Mouse (Mus musculus) adrenal gland, adult 18-20 months (tissue): ENCODE results near the gene Hpca. TPM values are rescaled to one million over a fixed set of nuclear protein-coding genes. Genes with fewer than 3 reads are reported as not detected.
A peak's percentile ranks its signal among the peaks of the same experiment; 100 is the strongest.

ENCODE experiments used
- DNase-seq, 2 experiments: peaks; one replicate each; pipeline ENCODE4 v3.0.0; 2021 to 2022; ENCODE audit warnings: low spot score in 2 of 2
- total RNA-seq, 2 experiments: library from RNA; stranded (reverse); gene quantifications; 1 replicate in 1 of 2; 2 replicates in 1 of 2; pipeline ENCODE4 v1.2.3; 2021

Gene Hpca
- total RNA-seq, 2 experiments from 2014 or later: 2.1 to 3.1 TPM

DNA sequence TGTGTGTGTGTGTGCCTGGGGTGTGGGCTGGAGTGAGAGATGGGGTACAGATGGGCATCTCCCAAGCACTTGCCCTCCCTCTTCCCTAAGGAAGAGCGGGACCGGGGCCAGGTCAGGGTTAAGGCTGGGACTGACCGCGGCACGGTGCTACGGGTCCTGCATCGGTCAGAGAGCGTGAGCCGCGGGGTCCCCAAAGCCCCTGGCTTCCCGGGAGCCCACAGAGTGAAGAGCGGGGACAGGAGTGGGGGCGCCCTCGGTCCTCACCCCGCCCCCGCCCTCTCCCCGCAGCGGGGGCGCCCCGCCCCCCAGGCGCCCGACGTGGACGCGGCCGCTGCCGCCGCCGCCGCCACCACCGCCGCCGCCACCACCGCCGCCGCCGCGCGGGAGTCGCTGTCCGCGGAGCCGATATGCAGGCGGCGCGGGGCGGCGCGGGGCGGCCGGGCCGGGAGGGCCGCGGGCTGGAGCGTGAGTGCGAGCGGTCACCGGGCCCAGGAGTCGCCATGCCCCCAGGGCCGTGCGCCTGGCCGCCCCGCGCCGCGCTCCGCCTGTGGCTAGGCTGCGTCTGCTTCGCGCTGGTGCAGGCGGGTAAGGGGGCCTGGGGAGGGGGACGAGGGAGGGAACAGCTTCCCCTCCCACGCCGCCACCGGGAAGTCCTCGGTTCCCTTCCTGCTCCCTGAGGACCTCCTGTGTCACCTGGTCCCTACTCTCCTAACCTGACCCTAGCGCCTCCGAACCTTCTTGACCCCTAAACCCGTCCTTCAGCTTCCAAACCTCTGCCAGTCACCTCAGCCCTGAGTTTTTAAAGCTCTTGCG, 14.9 kb upstream of the Hpca start, which contains the start of gene Fndc5:
Fndc5 (plus strand) TSS at position 421 of the 813 bp plus-strand sequence.
- peak in 1 of 2 experiments; percentile 21 for DNase-seq

DNA sequence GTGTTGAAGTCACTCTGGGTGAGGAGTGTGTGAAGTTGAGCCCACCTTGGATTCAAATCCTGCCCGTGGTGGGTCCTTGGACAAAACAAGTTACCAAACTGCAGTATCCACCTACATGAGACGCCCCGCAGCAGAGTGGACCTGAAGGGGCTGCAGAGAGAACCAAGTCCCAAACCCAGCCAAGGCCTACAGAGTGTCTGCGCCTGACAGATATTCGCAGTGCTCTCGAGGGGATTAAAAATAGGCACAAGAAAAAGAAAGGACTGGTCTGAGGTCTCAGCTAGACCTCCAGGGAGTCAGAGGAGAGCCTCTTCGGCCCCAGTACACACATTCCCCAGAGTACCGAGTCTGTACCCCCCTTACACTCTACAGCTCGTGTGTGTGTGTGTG, 14.3 kb upstream of the Hpca start:
- no peak for DNase-seq

DNA sequence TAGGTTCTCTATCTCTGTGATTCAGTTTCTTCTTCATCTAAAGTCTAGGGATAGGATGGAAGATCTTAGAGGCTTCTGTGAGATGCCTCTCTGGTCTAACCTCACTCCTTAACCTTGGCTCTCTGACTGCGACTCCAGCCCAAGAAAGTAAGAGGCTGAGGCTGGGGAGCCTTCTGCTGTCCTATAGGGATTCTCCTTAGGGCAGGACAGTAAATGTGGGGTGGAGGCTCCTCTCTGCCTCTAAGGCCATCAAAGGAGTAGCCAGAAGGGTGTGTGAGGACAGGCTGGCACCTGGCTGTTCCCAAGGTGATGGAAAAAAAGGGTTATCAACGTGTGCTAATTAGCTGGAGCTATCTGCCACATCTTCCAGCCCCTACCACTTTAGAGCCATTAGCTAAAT, 13.8 kb upstream of the Hpca start:
- DNase-seq: no peak

DNA sequence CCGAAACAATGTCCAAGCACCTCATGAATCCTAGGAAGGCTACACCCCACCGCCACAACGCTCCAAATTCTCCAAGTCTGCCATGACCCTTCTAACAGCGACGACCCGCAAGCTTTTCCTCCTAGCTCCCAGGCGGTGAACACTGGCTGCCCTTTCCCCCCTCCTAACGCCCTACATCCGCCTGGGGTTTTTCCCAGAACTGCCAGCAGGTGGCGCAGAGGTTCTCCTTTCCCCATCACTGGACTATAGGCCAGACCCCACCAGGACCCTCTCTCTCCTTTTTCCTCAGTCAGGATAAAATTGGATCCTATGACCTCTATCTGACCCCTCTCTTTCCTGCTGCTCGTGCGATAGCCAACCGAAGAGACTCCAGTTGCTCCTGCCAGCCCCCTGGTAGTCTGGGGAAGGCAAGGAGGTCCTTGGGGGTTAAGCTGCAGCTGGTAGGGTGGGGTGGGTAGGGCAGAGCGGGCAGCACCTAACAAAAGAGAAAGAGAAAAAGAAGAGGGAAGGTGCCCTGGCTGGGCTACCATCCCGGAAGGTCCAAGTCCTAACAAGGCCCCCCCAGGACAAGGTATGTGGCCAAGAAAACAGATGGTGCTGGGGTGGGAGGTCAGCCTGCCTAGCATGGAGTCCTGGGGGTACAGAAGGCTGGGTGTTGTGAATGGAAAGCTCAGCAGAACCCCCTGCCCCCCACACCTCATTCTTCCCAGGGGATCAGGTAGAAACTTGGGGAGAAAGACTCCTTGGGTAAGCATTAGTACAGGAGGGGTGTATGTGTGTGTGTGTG, 13.2 kb upstream of the Hpca start:
- peak; percentile 78 to 80 for DNase-seq

DNA sequence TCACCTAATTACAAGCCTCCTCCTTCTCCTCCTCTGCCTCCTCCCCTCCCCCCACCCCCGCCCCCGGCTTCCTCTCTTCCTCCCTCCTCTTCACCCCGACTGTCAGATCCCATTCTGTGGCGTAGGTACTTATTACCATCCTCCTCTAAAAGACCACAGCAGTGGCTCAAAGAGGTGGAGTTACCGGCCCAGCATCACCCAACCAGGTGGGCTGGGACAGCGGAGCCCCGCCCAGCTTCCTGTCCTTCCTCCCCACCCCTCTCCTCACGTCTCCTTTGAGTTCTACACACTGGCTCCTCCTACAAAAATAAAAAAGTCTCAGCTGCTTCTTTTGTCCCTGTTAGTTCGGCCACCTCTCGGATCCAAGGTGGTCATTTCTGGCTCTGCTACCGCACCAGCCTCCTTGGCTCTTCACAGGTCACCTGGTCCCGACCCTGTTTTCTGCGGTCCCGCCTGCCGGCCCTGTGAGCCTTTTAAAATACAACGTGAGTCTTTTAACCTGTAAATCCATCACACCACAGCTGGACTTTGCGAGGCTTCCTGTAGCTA, 9.0 kb upstream of the Hpca start:
- DNase-seq: no peak

DNA sequence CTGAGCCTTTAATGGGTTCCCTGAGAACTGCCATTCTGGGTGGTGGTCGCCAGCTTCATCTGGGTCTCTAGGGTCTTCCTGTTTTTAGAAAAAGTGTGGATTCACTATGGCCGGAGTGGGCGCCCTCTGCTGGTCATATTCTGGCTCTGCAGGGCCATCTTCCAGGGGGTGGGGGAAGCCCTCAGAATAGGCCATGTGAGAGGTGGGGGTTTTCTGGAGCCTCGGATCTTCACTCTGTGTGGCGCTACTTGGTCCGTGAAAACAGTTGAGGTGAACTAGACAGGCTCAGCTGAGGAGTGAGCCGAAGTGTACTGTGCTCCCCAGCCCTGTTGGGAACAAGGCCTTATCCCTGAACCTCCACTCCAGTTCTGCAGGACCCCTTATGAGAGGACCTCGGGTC, 8.3 kb upstream of the Hpca start:
- peak; percentile 45 to 52 for DNase-seq

DNA sequence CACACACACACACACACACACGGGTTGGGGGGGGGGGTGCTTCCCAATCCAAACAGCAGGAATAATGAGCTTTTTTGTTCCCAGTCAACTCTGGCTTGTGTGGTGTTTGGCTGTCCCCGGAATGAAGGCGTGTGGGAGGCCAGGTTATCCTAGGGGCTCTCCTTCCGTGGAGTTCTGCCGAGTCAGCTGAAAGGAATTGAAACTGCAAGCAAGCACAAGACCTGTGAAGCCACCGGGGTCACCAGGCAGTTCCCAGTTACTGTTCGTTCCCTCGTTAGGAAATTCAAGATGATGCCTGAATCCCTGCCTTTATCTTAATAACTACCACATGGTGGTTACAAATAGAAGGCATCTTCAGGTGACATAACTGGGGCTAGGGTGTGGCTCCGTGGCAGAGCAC, 7.6 kb upstream of the Hpca start:
- DNase-seq: no peak

DNA sequence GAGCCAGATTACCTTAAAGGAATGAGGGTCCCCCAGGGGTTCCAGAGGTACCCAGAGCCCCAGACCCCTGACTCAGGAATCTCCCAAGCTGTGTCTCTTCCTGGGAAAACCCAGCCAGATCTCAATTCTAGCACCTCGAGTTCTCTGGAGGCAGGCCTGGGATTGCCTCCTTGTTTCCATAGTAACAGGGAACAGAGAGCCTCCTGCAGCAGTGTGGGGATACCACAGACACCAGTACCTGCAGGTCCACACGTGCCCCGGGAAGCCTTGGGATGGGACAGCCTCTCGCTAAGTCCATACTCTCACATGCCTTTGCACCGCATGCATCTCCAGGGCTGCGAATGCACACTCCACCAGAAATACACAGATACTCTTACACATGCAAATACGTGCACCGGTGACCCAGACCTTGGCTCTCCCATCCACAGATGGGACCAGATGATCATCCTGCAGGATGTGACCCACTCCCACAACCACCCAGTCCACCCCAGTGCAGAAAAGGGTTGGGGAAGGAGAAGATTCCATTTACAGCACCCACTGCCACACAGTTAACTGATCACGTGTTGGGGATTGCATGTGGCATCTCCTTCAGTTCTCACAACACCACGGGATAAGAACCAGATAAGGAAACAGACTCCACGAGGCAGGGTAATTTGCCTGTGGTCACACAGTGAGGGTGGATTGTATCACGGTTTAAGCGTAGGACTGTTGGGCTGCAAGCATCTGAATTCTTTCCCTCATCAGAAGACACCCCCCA, 6.9 kb upstream of the Hpca start:
- DNase-seq: no peak

DNA sequence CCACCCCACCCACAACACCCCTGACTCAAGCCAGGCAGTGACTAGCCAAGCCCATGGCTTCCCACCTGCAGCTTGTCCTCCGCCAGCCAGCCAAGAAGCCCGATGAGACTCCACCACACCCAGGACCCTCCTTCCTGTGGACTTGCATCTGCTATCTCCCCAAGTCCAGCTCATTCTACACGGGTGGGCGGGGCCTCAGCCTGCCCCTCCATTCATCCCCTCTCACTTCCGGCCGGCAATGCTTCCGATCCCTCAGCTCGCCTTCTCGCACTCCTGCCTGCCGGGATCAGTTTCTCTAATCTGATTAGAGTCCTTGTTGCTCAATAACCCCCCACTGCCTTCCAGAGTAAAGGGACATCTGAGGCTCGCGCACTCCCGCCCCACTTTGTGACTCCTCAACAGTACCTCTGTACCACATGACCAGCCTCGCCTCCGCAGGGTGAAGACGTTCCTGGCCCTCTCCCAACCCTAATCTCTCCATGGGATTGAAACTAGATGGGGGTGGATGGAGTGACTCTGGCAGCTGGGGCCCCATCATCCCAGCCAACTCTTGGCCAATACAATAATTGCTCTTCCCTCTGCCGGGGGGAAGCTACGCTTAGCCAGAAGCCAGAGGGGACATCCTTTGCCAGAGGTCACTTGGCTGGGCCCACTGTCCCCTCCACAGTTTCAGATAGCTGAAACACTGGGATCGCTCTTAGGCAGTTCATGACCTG, 4.1 kb upstream of the Hpca start:
- no peak for DNase-seq

DNA sequence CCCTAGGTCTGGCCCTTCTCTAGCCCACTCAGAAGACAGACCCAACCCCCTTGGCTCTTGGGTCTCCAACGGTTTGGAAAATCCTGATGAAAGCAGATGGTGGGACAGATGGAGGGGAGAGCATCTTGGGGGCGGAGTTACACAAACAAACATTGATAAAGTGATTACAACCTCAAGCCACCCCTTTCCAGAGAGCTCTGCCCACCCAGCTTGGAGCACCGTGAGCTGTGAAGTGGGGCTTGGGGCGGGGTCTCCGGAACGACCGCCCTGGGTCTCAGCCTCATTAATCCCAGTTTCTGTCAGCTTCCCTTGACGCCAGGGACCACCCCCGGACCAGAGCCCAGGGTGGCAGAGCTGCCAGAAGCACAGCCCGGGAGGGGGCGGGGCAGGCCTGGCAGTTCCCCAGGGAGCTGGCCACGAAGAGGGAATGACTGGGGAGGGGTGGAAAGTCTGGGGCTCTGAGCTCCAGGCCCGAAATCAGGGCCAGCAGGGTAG, 2.9 kb upstream of the Hpca start:
- DNase-seq: no peak

DNA sequence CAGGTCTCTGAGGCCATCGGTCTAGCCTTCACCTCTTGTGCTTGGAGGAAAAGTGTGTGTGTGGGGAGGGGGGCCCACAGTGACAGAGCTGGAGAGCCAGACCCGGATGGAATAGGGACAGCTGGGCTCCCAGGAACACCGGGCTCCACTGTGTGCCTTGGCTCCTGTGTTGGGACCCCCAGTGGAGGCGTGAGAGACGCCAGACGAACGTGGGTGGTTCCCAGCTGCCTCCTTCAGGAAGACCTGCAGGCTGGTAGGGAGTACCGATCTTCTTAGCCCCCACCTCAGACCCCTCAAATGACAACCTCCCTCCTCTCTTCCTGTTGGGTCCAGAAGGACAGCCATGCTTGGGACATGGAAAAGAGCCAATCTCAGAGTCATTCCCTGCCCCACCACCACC, 883 bp upstream of the Hpca start:
- DNase-seq: no peak

DNA sequence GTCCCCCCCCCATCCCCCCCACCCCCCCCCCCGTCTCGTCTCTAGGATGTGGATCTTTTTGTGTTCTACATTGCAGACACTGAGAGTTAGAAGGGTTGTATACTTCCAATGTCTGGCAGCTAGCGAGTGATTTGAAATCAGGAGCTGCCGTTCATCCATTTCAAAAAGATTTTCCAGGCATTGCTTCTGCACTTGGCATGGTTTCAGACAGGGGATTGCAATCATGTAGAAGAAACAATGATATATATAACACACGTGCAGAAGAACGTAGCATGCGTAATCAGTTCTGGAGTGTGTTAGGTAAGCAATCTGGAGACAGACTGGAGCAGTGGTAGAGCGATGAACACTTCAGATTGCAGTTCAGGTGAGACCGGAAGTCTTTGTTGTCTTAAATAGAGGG, 271 bp upstream of the Hpca start:
- DNase-seq: no peak

DNA sequence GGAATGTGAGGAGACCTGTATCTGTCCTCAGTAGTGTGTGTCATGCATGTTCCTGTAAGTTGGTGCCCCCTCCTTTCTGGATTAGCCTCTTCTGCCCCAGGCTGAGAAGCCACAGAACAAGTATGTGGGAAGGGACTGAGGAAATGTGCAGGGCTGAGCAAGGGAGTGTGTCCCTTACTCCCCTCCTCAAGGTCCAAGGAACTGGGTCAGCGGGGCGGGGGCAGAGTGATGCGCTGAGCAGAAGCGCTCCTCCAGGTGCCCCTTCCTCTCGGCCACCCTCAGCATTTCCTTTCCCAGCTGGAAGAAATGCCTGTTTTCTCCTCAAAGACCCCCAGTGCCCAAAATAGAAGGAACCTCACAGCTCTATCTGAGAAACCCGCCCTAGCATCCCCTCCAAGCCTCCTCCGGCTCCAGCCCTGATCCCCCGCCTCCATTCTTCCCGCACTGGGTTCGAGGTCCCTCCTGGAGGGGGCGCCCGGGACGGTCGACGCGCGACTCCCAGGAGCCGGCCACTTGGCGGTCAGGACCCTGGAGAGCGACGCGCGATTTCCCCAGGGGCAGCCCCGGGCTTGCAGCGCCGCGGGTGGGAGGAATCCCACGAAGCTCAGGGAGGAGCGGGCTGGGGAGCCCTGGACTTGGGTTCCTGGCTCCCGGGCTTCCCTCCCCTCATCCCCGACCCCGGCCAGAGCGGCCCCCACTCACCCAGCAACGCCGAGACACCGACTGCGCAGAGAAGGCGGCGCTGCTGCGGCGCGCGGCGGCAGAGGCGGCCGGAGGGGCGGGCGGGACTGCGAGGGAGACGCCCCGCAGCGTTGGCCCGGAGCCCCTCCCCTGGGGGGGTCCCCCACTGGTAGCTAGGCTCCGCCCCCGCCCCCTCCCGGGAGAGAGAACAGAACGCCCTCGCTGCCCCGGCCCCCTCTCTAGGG, 1.1 kb downstream of the Hpca start:
- DNase-seq: peak; percentile 67 to 73

DNA sequence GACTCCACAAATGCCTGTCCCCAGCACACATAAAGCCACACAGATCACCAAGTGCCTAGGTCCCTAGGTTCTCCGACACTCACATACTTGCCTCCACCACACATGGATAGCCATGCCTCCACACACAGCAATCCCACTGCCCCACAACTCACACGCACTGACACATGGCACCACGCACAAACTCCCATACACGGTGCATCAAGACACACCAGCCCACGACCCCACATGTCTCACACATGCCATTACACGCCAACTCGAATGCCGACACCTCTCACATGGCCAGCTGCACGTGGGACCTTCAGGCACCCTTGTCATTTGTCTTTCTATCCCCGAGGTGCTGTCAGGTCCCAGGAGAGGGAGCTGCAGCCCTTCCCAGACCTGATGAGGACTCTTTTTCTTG, 2.1 kb downstream of the Hpca start:
- no peak for DNase-seq

DNA sequence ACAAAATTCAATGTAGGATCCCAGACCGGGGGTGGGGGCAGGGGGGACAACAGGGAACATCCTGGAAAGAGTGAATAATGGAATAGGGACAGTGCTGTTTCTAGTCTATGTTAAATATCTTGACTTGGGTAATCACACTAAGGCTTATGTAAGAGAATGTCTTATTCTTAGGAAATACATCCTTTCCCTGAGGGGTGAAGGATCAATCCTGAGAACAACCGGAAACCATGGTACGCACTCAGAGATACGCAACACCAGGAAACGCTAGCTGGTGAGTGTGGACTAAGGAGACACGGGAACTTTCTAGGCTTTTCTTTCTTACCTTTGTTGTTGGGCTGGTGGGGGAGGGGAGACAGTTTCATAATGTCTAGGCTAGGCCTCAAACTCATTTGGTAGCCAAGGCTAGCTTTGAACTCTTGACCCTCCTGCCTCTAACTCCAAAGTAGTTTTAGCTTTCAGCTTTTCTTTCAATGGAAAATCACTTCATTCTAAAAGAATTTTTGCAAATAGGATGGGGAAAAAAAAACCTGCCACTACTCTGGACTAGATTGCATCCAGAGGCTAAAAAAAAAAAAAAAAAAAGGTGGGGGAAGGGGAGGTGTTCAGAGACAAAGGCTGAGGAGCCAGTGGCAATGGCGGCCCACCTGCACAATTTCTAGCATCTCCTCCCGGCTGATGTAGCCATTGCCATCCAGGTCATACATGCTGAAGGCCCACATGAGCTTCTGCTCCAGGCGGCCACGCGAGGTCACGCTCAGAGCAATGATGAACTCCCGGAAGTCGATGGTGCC, 3.9 kb downstream of the Hpca start:
- DNase-seq: no peak

DNA sequence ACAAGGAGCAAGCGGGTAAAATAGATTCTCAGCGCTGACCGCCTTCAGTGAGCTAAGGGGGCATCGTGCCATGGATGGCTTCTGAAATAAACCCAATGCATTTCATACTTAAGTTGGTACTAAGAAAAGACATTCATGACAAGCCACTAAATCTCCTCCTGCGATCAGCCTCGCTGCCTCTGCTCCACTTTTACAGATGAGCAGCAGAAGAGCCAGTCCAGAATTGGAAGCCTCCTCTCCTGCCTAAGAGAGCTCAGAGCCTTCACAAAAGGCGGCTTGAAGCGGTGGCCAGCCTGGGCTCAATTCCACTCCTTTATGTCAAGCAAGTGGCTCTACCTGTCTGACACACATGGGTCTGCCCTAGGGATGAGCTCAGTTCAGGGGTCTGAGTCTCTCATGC, 5.1 kb downstream of the Hpca start:
- no peak for DNase-seq

DNA sequence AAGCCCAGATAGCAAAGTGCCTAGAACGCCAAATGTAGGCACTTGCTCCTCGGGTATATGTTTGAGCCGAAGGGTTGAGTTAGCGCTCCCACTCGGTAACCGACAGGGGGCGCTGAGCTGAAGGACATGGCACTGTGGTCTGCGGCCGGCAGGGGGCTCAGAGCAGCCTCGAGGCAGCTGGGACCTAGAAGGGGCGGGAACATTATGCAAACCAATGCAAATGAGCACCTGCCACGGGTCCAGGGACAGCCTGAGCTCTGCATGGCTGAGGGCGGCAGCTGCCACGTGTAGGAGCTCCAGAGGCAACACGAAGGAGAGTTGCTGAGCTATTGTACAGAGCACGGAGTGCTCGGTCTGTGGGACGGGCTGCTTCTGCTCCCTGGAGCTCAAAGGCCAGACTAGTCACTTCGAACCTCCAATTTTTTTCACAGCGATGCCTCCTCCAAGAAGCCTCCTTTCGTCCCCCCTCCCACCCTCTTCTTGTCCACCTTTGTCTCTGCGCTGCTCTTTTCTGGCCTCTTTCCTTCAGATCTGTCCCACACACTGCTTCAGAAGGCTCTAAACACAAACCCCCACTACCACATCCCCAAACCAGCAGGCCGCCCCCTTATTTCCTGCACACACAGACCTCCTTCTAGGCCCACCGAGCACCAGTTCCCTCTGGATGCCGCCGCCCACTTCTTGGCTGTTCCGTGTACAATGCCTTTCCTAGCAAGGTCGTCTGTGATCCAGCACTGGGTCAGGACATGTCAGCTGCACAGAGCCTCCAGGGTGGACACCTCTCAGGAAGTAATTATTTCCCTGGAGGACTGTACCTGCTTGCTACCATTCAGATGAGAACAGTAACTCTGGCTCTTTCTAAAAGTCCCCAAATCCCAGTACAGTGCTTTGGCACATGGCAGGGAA, 8.5 kb downstream of the Hpca start:
- peak in 1 of 2 experiments; percentile 20 for DNase-seq

DNA sequence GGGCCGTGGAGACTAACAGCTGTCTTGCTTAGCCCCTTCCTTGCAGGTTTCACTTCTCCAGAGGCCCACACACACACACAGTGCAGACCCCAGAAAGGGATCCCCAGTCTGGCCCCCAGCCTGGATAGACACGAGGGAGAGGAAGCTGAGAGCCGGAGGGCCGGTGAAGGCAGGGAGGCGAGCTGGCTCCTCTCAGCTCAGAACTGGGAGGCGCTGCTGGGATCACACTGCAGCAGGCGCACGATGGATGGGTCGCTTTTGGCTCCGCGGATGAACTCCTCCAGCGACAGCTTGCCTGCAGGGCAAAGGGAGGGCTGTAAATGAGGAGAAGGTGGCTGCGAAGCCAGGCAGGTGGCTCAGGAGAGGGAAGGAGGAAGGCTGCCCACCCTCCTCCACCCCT, 9.6 kb downstream of the Hpca start:
- DNase-seq: no peak
